Mouse (Mus musculus): Measurements from ENCODE around the gene Tuba1b.

DNA sequence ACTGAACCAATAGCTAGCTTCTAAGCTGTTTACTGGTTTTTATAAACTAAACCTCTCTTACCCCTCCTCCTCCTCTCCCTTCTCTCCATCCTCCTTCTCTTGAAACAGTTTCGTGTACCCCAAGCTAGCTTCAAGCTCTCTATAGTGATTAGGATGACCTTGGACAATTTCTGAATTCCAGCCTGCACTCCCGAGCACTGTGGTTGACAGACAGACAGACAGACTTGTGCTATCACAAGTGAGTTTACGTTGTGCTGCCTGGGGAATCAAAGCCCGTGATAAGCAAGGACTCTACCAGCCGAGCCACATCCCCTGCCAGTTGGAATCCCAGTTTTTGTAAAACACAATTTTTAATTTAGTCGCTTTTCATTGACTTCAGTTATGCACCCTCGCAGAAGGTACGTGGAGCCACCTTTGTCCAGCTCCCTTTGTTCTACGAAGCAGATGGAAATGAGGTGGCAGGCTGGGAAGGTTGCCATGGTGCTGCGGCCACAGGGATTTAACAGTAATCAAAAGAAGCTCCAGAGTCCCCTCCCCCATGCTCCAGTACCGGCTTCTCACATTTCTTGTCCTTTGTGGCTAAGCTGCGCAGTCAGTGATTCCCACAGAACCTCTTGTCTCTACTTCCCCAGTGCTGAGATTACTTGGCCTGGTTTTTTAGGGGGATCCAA, 34.5 kb upstream of the Tuba1b start:
- TF ChIP-seq CTCF (IDR thresholded peaks at IDR 0.05; ENCODE audit: extremely low read depth, insufficient read depth, insufficient read length, insufficient replicate concordance) (no peak), POLR2A (IDR thresholded peaks at IDR 0.05; ENCODE audit: low read depth, low read length) (no peak)

Measured in spleen, adult 2 months (tissue).